Mouse (Mus musculus) lung, postnatal 0 days (tissue): ENCODE measurements around the gene Zscan4e. TPM values are rescaled to one million over a fixed set of nuclear protein-coding genes. Genes with fewer than 3 reads are reported as not detected.
"Not testable (repeated sequence)": the region's sequence is repeated elsewhere in the genome, so short reads cannot be mapped to it uniquely, and the experiment has no call there.

Source experiments
- ATAC-seq: fragments of 200-750 bp; cut with Nextera tagmentation; 2 replicates; pipeline ENCODE4 v1.8.0; 2017; ENCODE audit warnings: moderate library complexity
- DNase-seq: peaks from one replicate; pipeline ENCODE4 v3.0.0-alpha.2; 2016; ENCODE audit warnings: low spot score
- H3K27ac ChIP-seq: fragments of 300-500 bp; sonication (generic); 2 replicates; pipeline ENCODE4 v1.5.1; 2014; ENCODE audit warnings: antibody characterized with exemption, mild to moderate bottlenecking, low read length, mixed read lengths
- H3K27me3 ChIP-seq: fragments of 300-500 bp; sonication (generic); replicated peaks from 2 replicates; pipeline ENCODE4 v1.6.1; 2014; ENCODE audit warnings: low read length, mixed read lengths; ENCODE audit not compliant: insufficient read depth
- H3K36me3 ChIP-seq: fragments of 300-500 bp; sonication (generic); 2 replicates; pipeline ENCODE4 v1.6.1; 2014; ENCODE audit warnings: low read length, mixed read lengths; ENCODE audit not compliant: insufficient read depth
- H3K4me1 ChIP-seq: fragments of 300-500 bp; sonication (generic); 2 replicates; pipeline ENCODE4 v1.6.1; 2014; ENCODE audit warnings: antibody characterized with exemption, low read depth, low read length, mixed read lengths; ENCODE audit not compliant: insufficient read depth
- H3K4me2 ChIP-seq: fragments of 300-500 bp; sonication (generic); replicated peaks from 2 replicates; pipeline ENCODE4 v1.6.1; 2014; ENCODE audit warnings: low read depth, mild to moderate bottlenecking, low read length, moderate library complexity, mixed read lengths
- H3K4me3 ChIP-seq: fragments of 300-500 bp; sonication (generic); 2 replicates; pipeline ENCODE4 v1.5.1; 2014; ENCODE audit warnings: low read depth, low read length
- H3K9ac ChIP-seq: fragments of 300-500 bp; sonication (generic); replicated peaks from 2 replicates; pipeline ENCODE4 v1.6.1; 2014; ENCODE audit warnings: low read depth, mild to moderate bottlenecking
- H3K9me3 ChIP-seq: fragments of 300-500 bp; sonication (generic); 2 replicates; pipeline ENCODE4 v1.6.1; 2016; ENCODE audit warnings: low read length, mixed read lengths
- microRNA-seq: library from miRNA; unstranded; fragments of <30 nt; microRNA quantifications from one replicate; pipeline ENCODE4, GENCODE M21; 2016
- polyA plus RNA-seq: library from polyadenylated mRNA; unstranded; fragments of >200 nt; fragmentation: Nextera tagmentation; extraction: Ambion mirVana; gene quantifications from 2 replicates; pipeline ENCODE4 v1.2.1, GENCODE M21; 2015

Zscan4e gene
- polyA plus RNA-seq: not detected in 2 replicates

GRCm38 (mm10) chr7:11310582-11310981 lies at the start of gene Zscan4e:
Gene Zscan4e (minus strand): TSS chr7:11310682.
- H3K4me2 ChIP-seq, H3K27ac ChIP-seq, DNase-seq, H3K4me1 ChIP-seq, H3K9ac ChIP-seq, ATAC-seq, H3K4me3 ChIP-seq, H3K27me3 ChIP-seq, H3K36me3 ChIP-seq, H3K9me3 ChIP-seq: not testable (repeated sequence)

Small RNAs within 50 kb of the gene (microRNA-seq; reads per million reads assigned to microRNA genes)
- not detected for gene Gm23087
- gene Gm26248: not detected

Other genes starting within 250 kb of the Zscan4e start
- gene Zscan4-ps1, start 241.0 kb downstream of the Zscan4e start, polyA plus RNA-seq: not detected in 2 replicates
- not detected in 2 replicates for gene Zscan4d, start 144.5 kb downstream of the Zscan4e start, polyA plus RNA-seq
- gene Zscan4f, start 87.2 kb upstream of the Zscan4e start, polyA plus RNA-seq: not detected in 2 replicates
- gene Zscan4-ps2, start 203.6 kb upstream of the Zscan4e start, polyA plus RNA-seq: not detected in 2 replicates